Mouse (Mus musculus) midbrain, embryonic 11.5 days (tissue): ENCODE results near the gene Dazap1. TPM values are rescaled to one million over a fixed set of nuclear protein-coding genes. Genes with fewer than 3 reads are reported as not detected.

Source experiments
- ATAC-seq: fragments of 200-750 bp; cut with Nextera tagmentation; 2 replicates; pipeline ENCODE4 v1.8.0; 2017; ENCODE audit warnings: moderate TSS enrichment, moderate library complexity; ENCODE audit not compliant: low FRiP score
- DNase-seq: peaks from one replicate; pipeline ENCODE4 v3.0.0; 2015; ENCODE audit warnings: low spot score; ENCODE audit errors: missing footprints
- H3K27ac ChIP-seq: fragments of 300-500 bp; sonication (generic); 2 replicates; pipeline ENCODE4 v1.5.1; 2014; ENCODE audit warnings: low read depth, low read length
- H3K27me3 ChIP-seq: fragments of 300-500 bp; sonication (generic); 2 replicates; pipeline ENCODE4 v1.6.1; 2014; ENCODE audit warnings: mild to moderate bottlenecking, low read length, moderate library complexity, mixed read lengths; ENCODE audit not compliant: control insufficient read depth, insufficient read depth
- H3K36me3 ChIP-seq: fragments of 300-500 bp; sonication (generic); 2 replicates; pipeline ENCODE4 v1.6.1; 2014; ENCODE audit warnings: mild to moderate bottlenecking, low read length, moderate library complexity, mixed read lengths; ENCODE audit not compliant: control insufficient read depth, insufficient read depth
- H3K4me1 ChIP-seq: fragments of 300-500 bp; sonication (generic); 2 replicates; pipeline ENCODE4 v1.6.1; 2014; ENCODE audit warnings: low read length; ENCODE audit not compliant: control insufficient read depth, insufficient read depth
- H3K4me2 ChIP-seq: fragments of 300-500 bp; sonication (generic); 2 replicates; pipeline ENCODE4 v1.6.1; 2014; ENCODE audit warnings: mild to moderate bottlenecking, moderate library complexity
- H3K4me3 ChIP-seq: fragments of 300-500 bp; sonication (generic); 2 replicates; pipeline ENCODE4 v1.5.1; 2014; ENCODE audit warnings: low read depth, low read length
- H3K9ac ChIP-seq: fragments of 300-500 bp; sonication (generic); 2 replicates; pipeline ENCODE4 v1.6.1; 2014; ENCODE audit warnings: low read length
- H3K9me3 ChIP-seq: fragments of 300-500 bp; sonication (generic); 2 replicates; pipeline ENCODE4 v1.6.1; 2016; ENCODE audit warnings: low read length; ENCODE audit not compliant: control insufficient read depth
- WGBS: fragments of 180-500 bp; shearing (Covaris S2); extraction: QIAGEN DNeasy Blood & Tissue Kit; methylation state at CpG from one replicate; pipeline ENCODE4 v1.1.7; 2014; 5-methylcytosine and 5-hydroxymethylcytosine counted together
- polyA plus RNA-seq: library from polyadenylated mRNA; unstranded; fragments of >200 nt; fragmentation: Nextera tagmentation; extraction: Ambion mirVana; gene quantifications from 2 replicates; pipeline ENCODE4 v1.2.1, GENCODE M21; 2014

Dazap1 gene
- polyA plus RNA-seq, 1 experiment from 2014 or later, result 42.6 TPM

- peaks cover 3% of the 10 kb centered on the region for H3K36me3 ChIP-seq
- ATAC-seq, result no peak
- WGBS, result 92% methylated on average over 10 of the region's 10 CpGs
- H3K9me3 ChIP-seq, result no peaks in the 10 kb centered on the region
- H3K4me1 ChIP-seq, result peaks cover 52% of the 10 kb centered on the region
- H3K27me3 ChIP-seq, result no peaks in the 10 kb centered on the region
- H3K4me2 ChIP-seq, result no peak overlapping the region
- no peak overlapping the region for H3K4me3 ChIP-seq
- H3K27ac ChIP-seq, result no peak overlapping the region
- no peak for DNase-seq
- no peak overlapping the region for H3K9ac ChIP-seq
Measured at GRCm38 (mm10) chr10:80262776-80263365, 1.6 kb downstream of the Dazap1 start.

- DNase-seq (peak; percentile 100), ATAC-seq (peak; percentile 65)
- no peaks in the 10 kb centered on the region for H3K9me3 ChIP-seq
- peak overlapping the region; percentile 51 for H3K27ac ChIP-seq
- peak overlapping the region; percentile 97 for H3K4me3 ChIP-seq
- 3% methylated on average over 73 of the region's 81 CpGs for WGBS
- H3K4me1 ChIP-seq, result peaks cover 51% of the 10 kb centered on the region
- H3K36me3 ChIP-seq, result peaks cover 2% of the 10 kb centered on the region
- peak overlapping the region; percentile 73 for H3K4me2 ChIP-seq
- H3K9ac ChIP-seq, result peak overlapping the region; percentile 99
- no peaks in the 10 kb centered on the region for H3K27me3 ChIP-seq
Measured at GRCm38 (mm10) chr10:80264341-80265148, 3.3 kb downstream of the Dazap1 start.

GRCm38 (mm10) chr10:80265149-80265486 lies 3.8 kb downstream of the Dazap1 start:
- no peaks in the 10 kb centered on the region for H3K27me3 ChIP-seq
- H3K27ac ChIP-seq, result peak overlapping the region; percentile 51
- under 1% methylated on average over 18 of the region's 18 CpGs for WGBS
- peak overlapping the region; percentile 73 for H3K4me2 ChIP-seq
- no peaks in the 10 kb centered on the region for H3K9me3 ChIP-seq
- peaks cover 2% of the 10 kb centered on the region for H3K36me3 ChIP-seq
- ATAC-seq (no peak), DNase-seq (peak; percentile 93)
- H3K4me3 ChIP-seq, result peak overlapping the region; percentile 97
- peaks cover 49% of the 10 kb centered on the region for H3K4me1 ChIP-seq
- peak overlapping the region; percentile 99 for H3K9ac ChIP-seq

- DNase-seq (no peak), ATAC-seq (no peak)
- no peaks in the 10 kb centered on the region for H3K27me3 ChIP-seq
- no peak overlapping the region for H3K9ac ChIP-seq
- peaks cover 35% of the 10 kb centered on the region for H3K4me1 ChIP-seq
- H3K4me3 ChIP-seq, result no peak overlapping the region
- WGBS, result 98% methylated on average over 2 of the region's 2 CpGs
- no peaks in the 10 kb centered on the region for H3K9me3 ChIP-seq
- H3K36me3 ChIP-seq, result peaks cover 8% of the 10 kb centered on the region
- H3K27ac ChIP-seq, result no peak overlapping the region
- no peak overlapping the region for H3K4me2 ChIP-seq
Measured at GRCm38 (mm10) chr10:80270099-80270498, 8.8 kb downstream of the Dazap1 start.

GRCm38 (mm10) chr10:80270734-80271181 lies 9.5 kb downstream of the Dazap1 start:
- Histone ChIP-seq H3K36me3 (peaks cover 8% of the 10 kb centered on the region), H3K9ac (peak overlapping the region; percentile 25; the same call in 1 of the 2 replicates), H3K27ac (no peak overlapping the region), H3K4me2 (no peak overlapping the region), H3K9me3 (no peaks in the 10 kb centered on the region), H3K4me1 (peaks cover 31% of the 10 kb centered on the region), H3K4me3 (no peak overlapping the region), H3K27me3 (no peaks in the 10 kb centered on the region)
- ATAC-seq (no peak), DNase-seq (no peak)
- WGBS, result 83% methylated on average over 6 of the region's 6 CpGs

- Histone ChIP-seq H3K4me1 (peaks cover 26% of the 10 kb centered on the region), H3K27me3 (no peaks in the 10 kb centered on the region), H3K4me2 (no peak overlapping the region), H3K4me3 (no peak overlapping the region), H3K9me3 (no peaks in the 10 kb centered on the region), H3K9ac (no peak overlapping the region), H3K27ac (no peak overlapping the region), H3K36me3 (peaks cover 8% of the 10 kb centered on the region)
- 87% methylated on average over 5 of the region's 5 CpGs for WGBS
- ATAC-seq (no peak), DNase-seq (no peak)
Measured at GRCm38 (mm10) chr10:80271186-80271843, 10.0 kb downstream of the Dazap1 start.

- Histone ChIP-seq H3K4me2 (no peak overlapping the region), H3K27ac (no peak overlapping the region), H3K4me1 (peaks cover 19% of the 10 kb centered on the region), H3K36me3 (peaks cover 13% of the 10 kb centered on the region), H3K9ac (no peak overlapping the region), H3K27me3 (no peaks in the 10 kb centered on the region), H3K4me3 (no peak overlapping the region), H3K9me3 (no peaks in the 10 kb centered on the region)
- WGBS, result 89% methylated on average over 8 of the region's 8 CpGs
- no peak for DNase-seq
- ATAC-seq, result no peak
Measured at GRCm38 (mm10) chr10:80271870-80272585, 10.7 kb downstream of the Dazap1 start.

- ATAC-seq, result no peak
- H3K4me3 ChIP-seq, result no peak overlapping the region
- no peak overlapping the region for H3K4me2 ChIP-seq
- peaks cover 28% of the 10 kb centered on the region for H3K36me3 ChIP-seq
- WGBS, result 94% methylated on average over 3 of the region's 3 CpGs
- peaks cover 6% of the 10 kb centered on the region; the same call in 1 of the 2 replicates for H3K4me1 ChIP-seq
- no peaks in the 10 kb centered on the region for H3K27me3 ChIP-seq
- no peak overlapping the region for H3K9ac ChIP-seq
- no peaks in the 10 kb centered on the region for H3K9me3 ChIP-seq
- no peak for DNase-seq
- H3K27ac ChIP-seq, result no peak overlapping the region
Measured at GRCm38 (mm10) chr10:80273847-80274246, 12.6 kb downstream of the Dazap1 start.
